Comparison of ENCODE assay signal across 19 mouse cellular contexts in the genomic region with DNA sequence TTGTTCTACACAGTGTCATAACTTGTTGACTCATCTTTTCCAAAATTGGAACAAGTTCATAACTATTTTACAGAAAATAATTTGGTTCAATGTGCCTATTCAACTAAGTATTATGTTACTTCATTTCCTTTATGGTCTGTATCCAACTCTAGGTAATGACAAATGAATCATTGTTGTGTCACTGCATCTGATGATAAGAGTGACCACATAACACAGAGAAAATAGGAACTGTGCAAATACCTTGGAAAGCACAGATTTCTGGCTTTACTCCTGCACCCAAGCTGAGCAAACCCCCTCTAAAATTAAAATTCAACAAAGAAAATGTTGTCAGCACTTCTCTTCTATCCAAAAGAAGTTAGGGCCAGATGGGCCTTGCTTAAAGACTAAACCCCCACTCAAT.
"Had no signal": no experiment of that assay in that cellular context is flagged by ENCODE, and none has a peak within 500 bp of the region (broad histone marks: within the 10 kb centered on the region; RNA-seq: fewer than 3 reads in every experiment).

No protein-coding gene starts in this region.

- H3K4me2 ChIP-seq: kidney, embryonic 15.5 days; limb, embryonic 12.5 days; limb, embryonic 15.5 days; liver, embryonic 11.5 days; lung, embryonic 14.5 days; midbrain, embryonic 12.5 days; midbrain, embryonic 15.5 days; neural tube, embryonic 12.5 days; neural tube, embryonic 15.5 days had no signal

- H3K9ac ChIP-seq: kidney, embryonic 15.5 days; limb, embryonic 12.5 days; limb, embryonic 15.5 days; liver, embryonic 14.5 days; liver, postnatal 0 days; lung, embryonic 14.5 days; midbrain, embryonic 12.5 days; midbrain, embryonic 15.5 days; neural tube, embryonic 12.5 days; neural tube, embryonic 15.5 days had no signal

- H3K27me3 ChIP-seq: kidney, embryonic 15.5 days; limb, embryonic 12.5 days; limb, embryonic 15.5 days; midbrain, embryonic 12.5 days; midbrain, embryonic 15.5 days; neural tube, embryonic 12.5 days; neural tube, embryonic 15.5 days had no signal

- H3K9me3 ChIP-seq: kidney, embryonic 15.5 days; limb, embryonic 12.5 days; limb, embryonic 15.5 days; midbrain, embryonic 12.5 days; midbrain, embryonic 15.5 days; neural tube, embryonic 12.5 days; neural tube, embryonic 15.5 days had no signal

- DNase-seq: kidney, postnatal 10 days; kidney, postnatal 36 days; left cerebral cortex, postnatal 4 days; liver, postnatal 0 days; lung, embryonic 14.5 days; right cerebral cortex, postnatal 25 days; thymus, adult 18-20 months; thymus, postnatal 36 days had no signal

- H3K36me3 ChIP-seq: kidney, embryonic 15.5 days; limb, embryonic 12.5 days; limb, embryonic 15.5 days; midbrain, embryonic 12.5 days; midbrain, embryonic 15.5 days; neural tube, embryonic 12.5 days; neural tube, embryonic 15.5 days had no signal

- H3K4me3 ChIP-seq: kidney, embryonic 15.5 days; limb, embryonic 12.5 days; limb, embryonic 15.5 days; midbrain, embryonic 12.5 days; midbrain, embryonic 15.5 days; neural tube, embryonic 12.5 days; neural tube, embryonic 15.5 days had no signal

- H3K27ac ChIP-seq: kidney, embryonic 15.5 days; limb, embryonic 12.5 days; limb, embryonic 15.5 days; liver, embryonic 14.5 days; macrophage; midbrain, embryonic 12.5 days; midbrain, embryonic 15.5 days; neural tube, embryonic 12.5 days; neural tube, embryonic 15.5 days had no signal

- H3K4me1 ChIP-seq: kidney, embryonic 15.5 days; limb, embryonic 12.5 days; limb, embryonic 15.5 days; midbrain, embryonic 12.5 days; midbrain, embryonic 15.5 days; neural tube, embryonic 12.5 days; neural tube, embryonic 15.5 days had no signal

- ATAC-seq: liver, postnatal 0 days; lung, postnatal 0 days; midbrain, embryonic 15.5 days had no signal
